Mouse (Mus musculus): ENCODE data around the gene Cfl2.
"Not testable (repeated sequence)": the region's sequence is repeated elsewhere in the genome, so short reads cannot be mapped to it uniquely, and the experiment has no call there.

Gene Cfl2

GRCm38 (mm10) chr12:54862606-54863535 lies at the start of gene Cfl2:
Gene Cfl2 (minus strand): TSS chr12:54862877.
- peak; percentile 63 for DNase-seq (ENCODE audit: low spot score)

DNA sequence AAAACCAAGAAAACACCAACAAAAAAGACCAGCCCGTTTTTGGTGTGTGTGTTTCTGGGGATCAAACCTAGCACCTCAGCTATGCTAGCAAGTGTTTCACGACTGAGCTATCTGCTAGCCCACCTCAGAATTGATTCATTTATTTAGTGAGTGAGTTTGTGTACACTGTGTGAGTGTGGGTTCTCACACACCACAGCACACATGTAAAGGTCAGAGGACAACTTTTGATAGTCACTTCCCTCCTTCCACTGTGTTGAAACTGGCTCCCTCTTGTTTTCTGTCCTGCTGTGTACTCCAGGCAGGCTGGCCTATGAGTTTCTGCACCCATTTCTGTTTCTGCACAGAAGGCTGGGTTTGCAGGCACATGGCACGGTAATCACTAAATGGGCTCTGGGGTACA lies 47.7 kb upstream of the Cfl2 start:
- DNase-seq (ENCODE audit: low spot score) = no peak

DNA sequence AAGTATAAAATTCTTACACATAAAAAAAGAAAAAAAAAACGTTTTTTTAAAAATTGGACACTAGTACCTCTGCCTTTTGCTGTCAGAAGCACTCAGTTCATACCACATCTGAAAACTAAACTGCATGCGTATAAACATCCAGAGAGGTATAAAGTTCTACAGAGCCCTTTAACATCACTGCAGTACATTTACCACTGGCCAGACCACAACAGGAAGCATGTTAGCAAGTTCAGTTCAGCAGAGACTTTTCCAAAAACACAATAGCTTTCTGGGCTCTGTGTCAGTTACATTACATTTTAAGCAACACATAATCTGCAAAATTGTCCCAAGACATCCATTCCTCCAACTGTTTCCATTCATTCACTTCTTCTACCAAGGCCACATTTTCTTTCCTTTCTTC lies 29.9 kb upstream of the Cfl2 start:
- DNase-seq (ENCODE audit: low spot score) = not testable (repeated sequence)

GRCm38 (mm10) chr12:54890426-54890825 lies 27.7 kb upstream of the Cfl2 start:
- no peak for DNase-seq (ENCODE audit: low spot score)

DNA sequence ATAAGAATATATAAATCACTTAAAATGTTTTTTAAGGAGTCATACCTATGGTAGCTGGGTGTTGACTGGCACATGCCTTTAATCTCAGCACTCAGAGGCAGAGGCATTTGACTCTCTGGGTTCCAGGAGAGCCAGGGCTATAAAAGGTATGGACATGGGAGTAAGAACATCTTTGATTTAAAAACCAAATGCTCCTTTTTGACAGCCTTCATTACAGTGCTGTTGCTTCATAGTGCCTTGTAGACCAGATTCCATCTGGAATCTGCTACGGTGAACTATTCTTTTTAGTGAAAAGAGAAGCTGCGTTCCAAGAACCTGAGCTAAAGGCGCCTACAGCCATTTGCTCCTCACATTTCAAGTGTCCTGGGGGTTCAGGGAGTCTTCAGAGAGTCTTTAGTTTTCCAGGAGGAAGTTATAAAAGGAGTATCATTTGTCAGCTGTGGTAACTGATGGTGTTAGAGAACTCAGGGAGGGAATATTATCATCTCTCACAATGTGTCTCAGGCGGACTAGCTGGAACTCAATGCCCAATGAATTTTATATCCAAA lies 25.0 kb upstream of the Cfl2 start:
- DNase-seq (ENCODE audit: low spot score) = no peak

- DNase-seq (ENCODE audit: low spot score) = peak; percentile 52
These were observed 17.0 kb upstream of the Cfl2 start for GRCm38 (mm10) chr12:54879630-54880029.

DNA sequence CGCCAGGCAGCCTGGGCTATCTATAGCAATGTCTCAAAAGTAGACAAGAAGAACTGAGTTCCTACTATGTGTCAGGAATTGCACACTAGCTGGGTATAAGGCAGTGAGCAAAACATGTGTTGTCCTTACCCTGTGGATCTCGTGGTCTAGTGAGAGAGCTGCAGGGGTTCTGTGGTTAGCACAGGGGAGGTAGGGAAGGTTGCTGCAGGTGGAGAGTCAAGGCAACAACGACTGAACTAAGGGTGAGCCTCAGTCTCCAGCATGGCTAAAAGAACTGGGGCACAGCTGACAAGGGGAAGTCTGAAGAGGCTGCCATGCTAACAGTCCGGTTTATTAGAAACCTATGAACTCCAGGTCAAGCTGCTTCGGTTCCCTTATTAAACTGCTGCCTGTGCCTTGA lies 16.5 kb upstream of the Cfl2 start:
- DNase-seq (ENCODE audit: low spot score) = no peak

- no peak for DNase-seq (ENCODE audit: low spot score)
These were observed 15.2 kb upstream of the Cfl2 start for GRCm38 (mm10) chr12:54877875-54878274.

GRCm38 (mm10) chr12:54876879-54877278 lies 14.2 kb upstream of the Cfl2 start:
- no peak for DNase-seq (ENCODE audit: low spot score)

DNA sequence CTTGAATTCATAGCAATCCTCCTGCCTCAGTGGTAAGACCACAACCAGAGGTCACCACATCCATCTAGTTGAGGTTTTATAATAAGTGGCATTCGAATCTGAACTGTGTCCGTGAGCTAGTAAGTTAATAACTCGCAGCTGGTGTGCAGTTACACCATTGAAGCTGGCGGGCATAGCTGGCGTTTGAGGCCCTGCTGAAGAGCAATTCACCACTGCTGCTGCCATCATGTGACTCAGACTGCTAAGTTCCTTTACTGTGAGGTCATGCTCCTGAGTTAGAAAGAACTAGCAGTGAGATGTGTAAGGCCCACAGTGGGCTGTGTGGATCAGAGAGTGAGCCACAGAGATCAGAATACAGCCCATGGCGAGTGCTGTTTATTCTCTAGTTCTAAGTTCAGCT lies 12.0 kb upstream of the Cfl2 start:
- no peak for DNase-seq (ENCODE audit: low spot score)

- peak; percentile 7 for DNase-seq (ENCODE audit: low spot score)
These were observed 579 bp downstream of the Cfl2 start for GRCm38 (mm10) chr12:54861991-54862605.

GRCm38 (mm10) chr12:54859531-54859930 lies 3.1 kb downstream of the Cfl2 start:
- DNase-seq (ENCODE audit: low spot score) = no peak

DNA sequence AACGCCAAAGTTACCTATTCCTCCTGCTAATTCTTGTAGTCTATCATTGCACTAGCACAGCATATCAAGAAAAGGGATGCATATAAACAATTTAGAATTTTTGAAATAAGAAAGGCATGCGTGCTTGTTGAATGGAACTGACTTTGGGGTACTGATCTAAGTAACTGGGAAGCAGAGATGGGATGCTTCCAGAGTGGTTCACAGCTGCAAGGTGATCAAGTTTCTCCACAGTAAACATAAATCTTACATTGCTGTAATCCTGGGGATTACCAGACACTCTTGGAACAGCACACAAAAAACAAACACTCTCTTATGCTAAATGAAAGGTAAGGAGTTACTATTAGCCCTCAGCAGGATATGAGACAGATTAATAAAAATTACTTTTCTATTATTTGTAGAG lies 12.1 kb downstream of the Cfl2 start:
- no peak for DNase-seq (ENCODE audit: low spot score)

GRCm38 (mm10) chr12:54844415-54844814 lies 18.3 kb downstream of the Cfl2 start:
- DNase-seq (ENCODE audit: low spot score) = no peak

DNA sequence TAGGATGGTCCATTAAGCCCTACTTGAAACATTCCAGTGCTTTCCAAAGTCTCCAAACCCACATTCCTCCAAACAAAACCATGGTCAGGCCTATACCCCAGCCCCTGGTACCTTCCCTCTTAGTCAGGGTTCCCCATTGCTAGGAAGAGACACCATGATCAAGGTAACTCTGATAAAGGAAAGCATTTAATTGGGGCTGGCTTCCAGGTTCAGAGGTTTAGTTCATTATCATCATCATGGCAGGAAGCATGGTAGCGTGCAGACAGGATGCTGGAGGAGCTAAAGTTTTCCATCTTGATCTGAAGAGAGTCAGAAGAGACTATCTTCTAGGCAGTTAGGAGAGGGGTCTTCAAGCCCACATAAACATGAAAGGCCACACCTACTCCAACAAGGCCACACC lies 21.1 kb downstream of the Cfl2 start:
- DNase-seq (ENCODE audit: low spot score) = no peak

DNA sequence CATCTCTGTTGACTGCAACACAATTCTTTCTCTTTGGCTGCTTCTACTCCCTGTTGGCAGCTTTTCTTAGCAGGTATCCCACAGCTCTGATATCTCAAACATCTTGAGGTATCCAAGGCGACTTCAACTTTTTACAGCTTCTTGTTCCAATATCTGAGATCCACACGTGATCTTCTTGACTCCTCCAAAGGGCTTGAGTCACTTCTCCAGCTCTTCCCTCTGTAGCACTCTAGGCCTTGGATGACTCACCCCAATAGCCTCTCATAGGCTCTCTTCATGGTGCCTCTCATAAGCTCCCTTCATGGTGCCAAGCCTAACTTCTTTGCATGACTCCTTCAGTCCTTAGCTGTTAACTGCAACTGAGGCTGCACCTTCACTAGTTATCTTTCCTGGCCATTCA lies 22.9 kb downstream of the Cfl2 start:
- no peak for DNase-seq (ENCODE audit: low spot score)

GRCm38 (mm10) chr12:54838931-54839330 lies 23.7 kb downstream of the Cfl2 start:
- DNase-seq (ENCODE audit: low spot score) = no peak

- DNase-seq (ENCODE audit: low spot score) = no peak
These were observed 26.8 kb downstream of the Cfl2 start for GRCm38 (mm10) chr12:54835608-54836570.

DNA sequence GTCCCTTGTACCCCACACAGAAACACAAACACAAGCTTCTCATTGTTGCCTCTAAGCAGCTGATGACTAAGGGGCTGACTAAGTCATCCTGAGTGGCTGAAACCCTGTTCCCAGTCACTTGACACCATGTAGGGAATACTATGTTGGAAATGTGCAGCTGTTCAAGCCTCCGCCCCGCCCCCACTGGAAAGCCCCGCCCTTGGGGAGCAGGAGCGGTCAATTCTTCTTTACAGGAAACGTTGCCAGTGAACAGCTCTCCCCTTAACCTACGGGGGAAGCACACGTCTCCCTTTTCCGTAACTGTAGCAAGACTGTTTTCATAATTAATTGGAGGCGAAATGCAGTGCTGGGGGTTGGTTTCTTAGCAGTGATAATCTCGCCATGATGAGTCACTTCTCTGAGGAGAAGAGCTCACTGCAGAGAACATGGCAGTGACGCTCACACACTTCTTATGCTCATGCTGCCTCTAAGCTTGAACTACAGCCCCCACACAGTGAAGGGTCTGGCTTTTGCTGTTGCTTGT lies 27.7 kb downstream of the Cfl2 start:
- peak; percentile 44 for DNase-seq (ENCODE audit: low spot score)

DNA sequence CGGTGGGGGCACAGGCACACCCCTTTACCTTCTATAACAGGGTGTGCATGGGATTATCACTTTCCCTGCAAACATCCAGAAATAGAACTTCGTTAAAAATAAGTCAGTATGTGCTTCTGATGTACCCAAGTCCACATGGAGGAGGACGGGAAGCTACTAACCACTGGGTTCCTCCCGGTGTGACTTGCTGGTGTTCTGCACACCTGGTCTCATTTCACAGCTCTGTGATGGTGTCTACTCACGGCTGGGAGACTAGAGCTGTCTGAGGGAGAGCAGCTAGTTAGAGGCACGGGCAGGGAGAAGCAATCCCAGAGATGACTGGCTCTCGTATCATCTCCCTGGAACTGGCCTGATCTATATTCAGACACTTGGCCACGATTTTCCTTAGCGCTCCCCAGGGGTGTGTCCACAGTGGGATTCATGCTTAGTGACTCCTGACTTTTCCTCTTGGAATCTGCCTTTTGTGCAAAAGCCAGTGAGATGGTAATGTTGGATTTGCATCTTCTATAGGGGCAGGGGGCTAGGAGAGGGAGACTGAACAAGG lies 28.7 kb downstream of the Cfl2 start:
- DNase-seq (ENCODE audit: low spot score) = no peak

GRCm38 (mm10) chr12:54831927-54832326 lies 30.8 kb downstream of the Cfl2 start:
- not testable (repeated sequence) for DNase-seq (ENCODE audit: low spot score)

Data from ovary, postnatal 14 days (tissue).